Mouse (Mus musculus): ENCODE measurements around the gene Gm28305.

DNA sequence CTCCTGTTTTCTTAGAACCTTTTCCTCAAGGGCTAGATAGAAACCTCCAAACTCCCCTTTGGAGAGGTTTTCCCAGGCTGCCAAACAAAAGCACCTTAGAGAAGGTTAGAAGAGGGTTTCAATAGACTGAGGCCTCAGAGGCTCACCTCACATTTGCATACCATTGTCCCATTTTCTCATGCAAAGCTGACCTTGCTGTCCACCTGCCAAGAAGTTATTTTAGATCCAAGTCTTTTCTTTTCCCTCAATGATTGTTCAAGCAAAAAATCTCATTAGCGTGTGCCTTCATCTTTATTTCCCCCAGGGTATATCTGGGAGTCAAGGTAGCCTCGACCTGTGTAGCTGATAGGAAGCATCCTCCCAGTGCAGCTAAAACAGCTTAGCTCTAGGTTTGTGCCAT is 62.4 kb downstream of the Gm28305 start:
- TF ChIP-seq POLR2A (IDR thresholded peaks at IDR 0.05; ENCODE audit: insufficient read depth, low read depth, low read length) (no peak), CTCF (IDR thresholded peaks at IDR 0.05) (no peak), EP300 (IDR thresholded peaks at IDR 0.05; ENCODE audit: insufficient read depth, low read depth, low read length) (no peak)
